Mouse (Mus musculus) heart, embryonic 13.5 days (tissue): Measurements from ENCODE around the gene Rtp4. TPM values are rescaled to one million over a fixed set of nuclear protein-coding genes. Genes with fewer than 3 reads are reported as not detected.

Source experiments
- ATAC-seq: fragments of 200-750 bp; cut with Nextera tagmentation; 2 replicates; pipeline ENCODE4 v1.8.0; 2017; ENCODE audit warnings: moderate TSS enrichment; ENCODE audit not compliant: insufficient number of reproducible peaks, low FRiP score, low TSS enrichment; ENCODE audit errors: extremely low read depth
- H3K27ac ChIP-seq: fragments of 300-500 bp; sonication (generic); replicated peaks from 2 replicates; pipeline ENCODE4 v1.5.1; 2015; ENCODE audit warnings: moderate library complexity, mild to moderate bottlenecking, inconsistent platforms
- H3K27me3 ChIP-seq: fragments of 300-500 bp; sonication (generic); replicated peaks from 2 replicates; pipeline ENCODE4 v1.6.1; 2015; ENCODE audit warnings: mild to moderate bottlenecking, inconsistent platforms
- H3K36me3 ChIP-seq: fragments of 300-500 bp; sonication (generic); 2 replicates; pipeline ENCODE4 v1.6.1; 2015; ENCODE audit warnings: mild to moderate bottlenecking, inconsistent platforms
- H3K4me1 ChIP-seq: fragments of 300-500 bp; sonication (generic); 2 replicates; pipeline ENCODE4 v1.6.1; 2015; ENCODE audit warnings: inconsistent platforms
- H3K4me2 ChIP-seq: fragments of 300-500 bp; sonication (generic); 2 replicates; pipeline ENCODE4 v1.6.1; 2015; ENCODE audit warnings: inconsistent platforms, mild to moderate bottlenecking, moderate library complexity
- H3K4me3 ChIP-seq: fragments of 300-500 bp; sonication (generic); 2 replicates; pipeline ENCODE4 v1.5.1; 2015; ENCODE audit warnings: moderate library complexity, mild to moderate bottlenecking, inconsistent platforms
- H3K9ac ChIP-seq: fragments of 300-500 bp; sonication (generic); 2 replicates; pipeline ENCODE4 v1.6.1; 2015; ENCODE audit warnings: inconsistent platforms, mild to moderate bottlenecking, moderate library complexity
- H3K9me3 ChIP-seq: fragments of 300-500 bp; sonication (generic); 2 replicates; pipeline ENCODE4 v1.6.1; 2016; ENCODE audit warnings: inconsistent platforms
- WGBS: fragments of 180-500 bp; shearing (Covaris S2); methylation state at CpG from one replicate; pipeline ENCODE4 v1.1.7; 2015; ENCODE audit warnings: mixed read lengths; 5-methylcytosine and 5-hydroxymethylcytosine counted together
- polyA plus RNA-seq: library from polyadenylated mRNA; unstranded; fragments of >200 nt; fragmentation: Nextera tagmentation; extraction: Ambion mirVana; gene quantifications from 2 replicates; pipeline ENCODE4 v1.2.1, GENCODE M21; 2015

The Rtp4 gene
- polyA plus RNA-seq, 1 experiment from 2014 or later, result 9.3 TPM

GRCm38 (mm10) chr16:23497440-23497839 is 22.7 kb upstream of the Rtp4 start:
- Histone ChIP-seq H3K4me1 (peaks cover 62% of the 10 kb centered on the region), H3K9me3 (no peaks in the 10 kb centered on the region), H3K4me2 (peak overlapping the region; percentile 59; the same call in 1 of the 2 replicates), H3K36me3 (no peaks in the 10 kb centered on the region), H3K27ac (peak overlapping the region; percentile 86), H3K9ac (no peak overlapping the region), H3K27me3 (peaks cover 27% of the 10 kb centered on the region), H3K4me3 (no peak overlapping the region)
- no peak for ATAC-seq
- 9% methylated on average over 3 of the region's 3 CpGs for WGBS

- H3K9ac ChIP-seq, result peak overlapping the region; percentile 47; the same call in 1 of the 2 replicates
- H3K36me3 ChIP-seq, result no peaks in the 10 kb centered on the region
- no peak overlapping the region for H3K4me3 ChIP-seq
- WGBS, result 48% methylated on average over 1 of the region's 1 CpGs
- H3K27me3 ChIP-seq, result peaks cover 23% of the 10 kb centered on the region
- H3K4me2 ChIP-seq, result peak overlapping the region; percentile 59
- peak overlapping the region; percentile 86 for H3K27ac ChIP-seq
- no peaks in the 10 kb centered on the region for H3K9me3 ChIP-seq
- no peak for ATAC-seq
- H3K4me1 ChIP-seq, result peaks cover 66% of the 10 kb centered on the region
Observed at GRCm38 (mm10) chr16:23497881-23498280, 22.2 kb upstream of the Rtp4 start.

GRCm38 (mm10) chr16:23498691-23499131 is 21.4 kb upstream of the Rtp4 start:
- Histone ChIP-seq H3K9ac (no peak overlapping the region), H3K27me3 (peaks cover 16% of the 10 kb centered on the region), H3K9me3 (no peaks in the 10 kb centered on the region), H3K4me1 (peaks cover 72% of the 10 kb centered on the region), H3K27ac (peak overlapping the region; percentile 86), H3K36me3 (no peaks in the 10 kb centered on the region), H3K4me2 (peak overlapping the region; percentile 59), H3K4me3 (peak overlapping the region; percentile 25)
- 14% methylated on average over 7 of the region's 7 CpGs for WGBS
- ATAC-seq, result 0 out of 2 replicates have a peak, but pooled peaks have one; percentile 57

GRCm38 (mm10) chr16:23500558-23500957 is 19.5 kb upstream of the Rtp4 start:
- 7% methylated on average over 5 of the region's 5 CpGs for WGBS
- Histone ChIP-seq H3K36me3 (no peaks in the 10 kb centered on the region), H3K4me2 (peak overlapping the region; percentile 29), H3K9ac (no peak overlapping the region), H3K27ac (peak overlapping the region; percentile 86), H3K4me3 (no peak overlapping the region), H3K4me1 (peaks cover 86% of the 10 kb centered on the region), H3K27me3 (peaks cover 19% of the 10 kb centered on the region), H3K9me3 (no peaks in the 10 kb centered on the region)
- ATAC-seq, result peak; percentile 39; the same call in 1 of the 2 replicates

GRCm38 (mm10) chr16:23501288-23501687 is 18.8 kb upstream of the Rtp4 start:
- Histone ChIP-seq H3K9ac (0 out of 2 replicates have a peak overlapping the region, but pooled peaks have one; percentile 37), H3K9me3 (no peaks in the 10 kb centered on the region), H3K4me1 (peaks cover 93% of the 10 kb centered on the region), H3K4me2 (peak overlapping the region; percentile 29; the same call in 1 of the 2 replicates), H3K4me3 (no peak overlapping the region), H3K36me3 (no peaks in the 10 kb centered on the region), H3K27me3 (peaks cover 14% of the 10 kb centered on the region), H3K27ac (peak overlapping the region; percentile 86)
- no peak for ATAC-seq
- 64% methylated on average over 2 of the region's 2 CpGs for WGBS

- Histone ChIP-seq H3K4me3 (no peak overlapping the region), H3K4me1 (peaks cover 87% of the 10 kb centered on the region), H3K36me3 (no peaks in the 10 kb centered on the region), H3K4me2 (no peak overlapping the region), H3K27me3 (peaks cover 24% of the 10 kb centered on the region), H3K9ac (no peak overlapping the region), H3K9me3 (no peaks in the 10 kb centered on the region), H3K27ac (no peak overlapping the region)
- WGBS, result 73% methylated on average over 3 of the region's 3 CpGs
- no peak for ATAC-seq
Observed at GRCm38 (mm10) chr16:23502478-23502877, 17.6 kb upstream of the Rtp4 start.

GRCm38 (mm10) chr16:23503351-23503750 is 16.7 kb upstream of the Rtp4 start:
- H3K4me2 ChIP-seq, result no peak overlapping the region
- peaks cover 78% of the 10 kb centered on the region for H3K4me1 ChIP-seq
- WGBS, result 44% methylated on average over 4 of the region's 4 CpGs
- no peak overlapping the region for H3K4me3 ChIP-seq
- H3K36me3 ChIP-seq, result no peaks in the 10 kb centered on the region
- no peak for ATAC-seq
- no peak overlapping the region for H3K9ac ChIP-seq
- no peak overlapping the region for H3K27ac ChIP-seq
- H3K9me3 ChIP-seq, result no peaks in the 10 kb centered on the region
- H3K27me3 ChIP-seq, result peaks cover 27% of the 10 kb centered on the region

- H3K9me3 ChIP-seq, result no peaks in the 10 kb centered on the region
- H3K27me3 ChIP-seq, result peaks cover 35% of the 10 kb centered on the region
- peaks cover 68% of the 10 kb centered on the region for H3K4me1 ChIP-seq
- no peak overlapping the region for H3K9ac ChIP-seq
- H3K4me3 ChIP-seq, result no peak overlapping the region
- ATAC-seq, result no peak
- WGBS, result 69% methylated on average over 3 of the region's 3 CpGs
- H3K27ac ChIP-seq, result no peak overlapping the region
- no peak overlapping the region for H3K4me2 ChIP-seq
- no peaks in the 10 kb centered on the region for H3K36me3 ChIP-seq
Observed at GRCm38 (mm10) chr16:23504320-23504744, 15.8 kb upstream of the Rtp4 start.

- H3K4me2 ChIP-seq, result no peak overlapping the region
- H3K9me3 ChIP-seq, result no peaks in the 10 kb centered on the region
- H3K4me3 ChIP-seq, result no peak overlapping the region
- ATAC-seq, result no peak
- no peak overlapping the region for H3K9ac ChIP-seq
- H3K27ac ChIP-seq, result peak overlapping the region; percentile 55
- no peaks in the 10 kb centered on the region; the same call in 1 of the 2 replicates for H3K36me3 ChIP-seq
- WGBS, result 38% methylated on average over 11 of the region's 11 CpGs
- H3K4me1 ChIP-seq, result peaks cover 60% of the 10 kb centered on the region
- H3K27me3 ChIP-seq, result peaks cover 37% of the 10 kb centered on the region
Observed at GRCm38 (mm10) chr16:23505904-23506687, 14.0 kb upstream of the Rtp4 start.

GRCm38 (mm10) chr16:23511166-23511935 is 8.7 kb upstream of the Rtp4 start:
- peaks cover 29% of the 10 kb centered on the region for H3K4me1 ChIP-seq
- 75% methylated on average over 4 of the region's 4 CpGs for WGBS
- ATAC-seq, result no peak
- H3K27me3 ChIP-seq, result peaks cover 22% of the 10 kb centered on the region; the same call in 1 of the 2 replicates
- no peak overlapping the region for H3K9ac ChIP-seq
- H3K4me2 ChIP-seq, result no peak overlapping the region
- H3K4me3 ChIP-seq, result no peak overlapping the region
- H3K9me3 ChIP-seq, result no peaks in the 10 kb centered on the region
- H3K27ac ChIP-seq, result no peak overlapping the region
- H3K36me3 ChIP-seq, result peaks cover 5% of the 10 kb centered on the region; the same call in 1 of the 2 replicates

GRCm38 (mm10) chr16:23513401-23513800 is 6.7 kb upstream of the Rtp4 start:
- H3K27ac ChIP-seq, result no peak overlapping the region
- H3K4me3 ChIP-seq, result no peak overlapping the region
- 79% methylated on average over 1 of the region's 1 CpGs for WGBS
- no peak overlapping the region for H3K9ac ChIP-seq
- H3K4me2 ChIP-seq, result no peak overlapping the region
- H3K36me3 ChIP-seq, result peaks cover 5% of the 10 kb centered on the region; the same call in 1 of the 2 replicates
- H3K27me3 ChIP-seq, result peaks cover 9% of the 10 kb centered on the region; the same call in 1 of the 2 replicates
- no peak for ATAC-seq
- H3K9me3 ChIP-seq, result no peaks in the 10 kb centered on the region
- H3K4me1 ChIP-seq, result peaks cover 44% of the 10 kb centered on the region
